Mouse (Mus musculus) forebrain, embryonic 10.5 days (tissue): ENCODE measurements at regions not wholly inside any gene's neighbourhood (a gene's known extent, or its start where the extent isn't known, plus 50 kb on each side); places are given as distances from the start of the nearest gene placed in this dataset.

Experiments
- DNase-seq: peaks from one replicate; pipeline ENCODE4 v3.0.0-alpha.2; 2017; ENCODE audit warnings: low spot score; ENCODE audit errors: extremely low spot score
- H3K27ac ChIP-seq: fragments of 300-500 bp; sonication (generic); 2 replicates; pipeline ENCODE4 v1.5.1; 2016; ENCODE audit warnings: mild to moderate bottlenecking
- H3K27me3 ChIP-seq: fragments of 300-500 bp; sonication (generic); 2 replicates; pipeline ENCODE4 v1.6.1; 2016; ENCODE audit warnings: mild to moderate bottlenecking; ENCODE audit not compliant: poor library complexity, severe bottlenecking
- H3K36me3 ChIP-seq: fragments of 300-500 bp; sonication (generic); replicated peaks from 2 replicates; pipeline ENCODE4 v1.6.1; 2016; ENCODE audit warnings: mild to moderate bottlenecking, moderate library complexity
- H3K4me1 ChIP-seq: fragments of 300-500 bp; sonication (generic); 2 replicates; pipeline ENCODE4 v1.6.1; 2016
- H3K4me3 ChIP-seq: fragments of 300-500 bp; sonication (generic); 2 replicates; pipeline ENCODE4 v1.5.1; 2016; ENCODE audit warnings: mild to moderate bottlenecking, moderate library complexity
- H3K9me3 ChIP-seq: fragments of 300-500 bp; sonication (generic); 2 replicates; pipeline ENCODE4 v1.6.1; 2016; ENCODE audit warnings: mild to moderate bottlenecking, moderate library complexity
- WGBS: fragments of 180-500 bp; shearing (Covaris S2); methylation state at CpG from one replicate; pipeline ENCODE4 v1.1.7; 2016; 5-methylcytosine and 5-hydroxymethylcytosine counted together

DNA sequence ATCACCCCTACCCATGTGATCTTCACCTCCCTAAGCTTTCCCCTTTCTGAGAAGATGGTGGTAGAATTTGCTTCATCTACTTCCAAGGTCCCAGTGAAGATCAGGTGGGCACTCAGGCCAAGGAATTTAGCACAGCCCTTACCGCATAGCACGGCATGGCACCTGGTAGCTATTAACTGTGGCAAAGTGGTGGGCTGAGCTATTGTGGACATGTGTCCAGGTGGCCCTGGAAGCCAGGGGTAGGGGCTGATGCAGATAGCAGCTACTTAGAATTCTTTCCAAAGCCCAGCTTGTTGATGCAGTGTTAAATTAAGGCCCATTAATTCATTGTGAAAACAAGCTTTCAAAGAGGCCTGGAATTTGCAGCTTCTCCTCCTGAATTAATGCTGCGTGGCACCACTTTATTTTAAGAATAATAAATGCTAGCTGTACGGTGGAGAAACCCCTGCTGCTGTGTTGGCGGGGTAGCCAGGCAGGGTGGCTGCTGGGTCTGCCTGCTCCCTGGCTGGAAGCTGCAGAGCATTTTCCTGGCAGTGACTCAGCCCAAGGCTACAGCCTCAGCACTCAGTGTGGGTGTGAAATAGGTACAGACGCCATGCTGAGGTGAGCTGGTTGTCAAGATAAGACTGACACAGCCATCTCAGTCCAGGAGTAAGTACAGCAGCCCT is 208.4 kb upstream of the Wscd1 start:
- Histone ChIP-seq H3K4me3 (no peak overlapping the region), H3K9me3 (peaks cover 10% of the 10 kb centered on the region; the same call in 1 of the 2 replicates), H3K27ac (0 out of 2 replicates have a peak overlapping the region, but pooled peaks have one; percentile 15), H3K27me3 (no peaks in the 10 kb centered on the region), H3K4me1 (0 out of 2 replicates have a peak, but pooled peaks cover 4% of the 10 kb centered on the region), H3K36me3 (no peaks in the 10 kb centered on the region)
- WGBS: 63% methylated on average over 6 of the region's 6 CpGs
- DNase-seq: no peak

- no peak overlapping the region for H3K27ac ChIP-seq
- no peak overlapping the region for H3K4me3 ChIP-seq
- no peaks in the 10 kb centered on the region for H3K36me3 ChIP-seq
- no peaks in the 10 kb centered on the region for H3K9me3 ChIP-seq
- no peaks in the 10 kb centered on the region for H3K27me3 ChIP-seq
- 83% methylated on average over 3 of the region's 3 CpGs for WGBS
- H3K4me1 ChIP-seq: no peaks in the 10 kb centered on the region
- no peak for DNase-seq
These were observed 192.3 kb upstream of the Wscd1 start for GRCm38 (mm10) chr11:71557412-71557811.

DNA sequence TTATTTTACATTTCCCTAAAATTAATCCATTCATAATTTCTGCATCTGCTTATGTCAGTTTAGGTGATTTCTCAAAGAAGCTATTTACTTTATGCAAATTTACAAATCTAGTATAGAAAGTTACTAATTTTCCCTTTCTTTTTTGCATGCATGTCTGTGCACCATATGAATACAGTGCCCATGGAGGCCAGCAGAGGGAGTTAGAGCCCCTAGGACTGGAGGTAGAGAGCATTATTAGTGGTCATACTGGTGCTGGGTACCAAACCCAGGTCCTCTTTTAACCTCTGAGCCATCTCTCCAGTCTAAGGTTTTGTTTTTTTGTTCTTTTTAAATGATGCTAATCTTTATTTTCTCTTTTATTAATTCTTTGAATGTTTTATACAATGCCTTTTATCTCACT is 184.9 kb upstream of the Wscd1 start:
- DNase-seq: no peak
- Histone ChIP-seq H3K27ac (no peak overlapping the region), H3K4me1 (no peaks in the 10 kb centered on the region), H3K4me3 (no peak overlapping the region), H3K9me3 (no peaks in the 10 kb centered on the region), H3K36me3 (no peaks in the 10 kb centered on the region), H3K27me3 (no peaks in the 10 kb centered on the region)

GRCm38 (mm10) chr11:71576801-71577200 is 172.9 kb upstream of the Wscd1 start:
- Histone ChIP-seq H3K36me3 (no peaks in the 10 kb centered on the region), H3K27ac (no peak overlapping the region; the same call in 1 of the 2 replicates), H3K27me3 (no peaks in the 10 kb centered on the region), H3K4me1 (peaks cover 23% of the 10 kb centered on the region), H3K4me3 (no peak overlapping the region), H3K9me3 (no peaks in the 10 kb centered on the region)
- 87% methylated on average over 5 of the region's 5 CpGs for WGBS
- DNase-seq: no peak

- no peaks in the 10 kb centered on the region for H3K36me3 ChIP-seq
- H3K4me3 ChIP-seq: no peak overlapping the region
- no peak overlapping the region for H3K27ac ChIP-seq
- WGBS: 72% methylated on average over 2 of the region's 2 CpGs
- H3K4me1 ChIP-seq: peaks cover 9% of the 10 kb centered on the region
- DNase-seq: no peak
- H3K27me3 ChIP-seq: no peaks in the 10 kb centered on the region
- no peaks in the 10 kb centered on the region for H3K9me3 ChIP-seq
These were observed 167.9 kb upstream of the Wscd1 start for GRCm38 (mm10) chr11:71581775-71582174.

- WGBS: 89% methylated on average over 6 of the region's 6 CpGs
- H3K4me3 ChIP-seq: no peak overlapping the region
- H3K27me3 ChIP-seq: no peaks in the 10 kb centered on the region
- no peaks in the 10 kb centered on the region for H3K36me3 ChIP-seq
- no peaks in the 10 kb centered on the region for H3K9me3 ChIP-seq
- H3K4me1 ChIP-seq: 0 out of 2 replicates have a peak, but pooled peaks cover 3% of the 10 kb centered on the region
- no peak for DNase-seq
- no peak overlapping the region for H3K27ac ChIP-seq
These were observed 158.7 kb upstream of the Wscd1 start for GRCm38 (mm10) chr11:71591014-71591413.

- Histone ChIP-seq H3K4me3 (no peak overlapping the region), H3K4me1 (0 out of 2 replicates have a peak, but pooled peaks cover 3% of the 10 kb centered on the region), H3K27ac (no peak overlapping the region), H3K9me3 (no peaks in the 10 kb centered on the region), H3K27me3 (no peaks in the 10 kb centered on the region), H3K36me3 (no peaks in the 10 kb centered on the region)
- DNase-seq: no peak
- WGBS: 80% methylated on average over 6 of the region's 6 CpGs
These were observed 155.4 kb upstream of the Wscd1 start for GRCm38 (mm10) chr11:71594250-71594847.

- no peak overlapping the region for H3K27ac ChIP-seq
- 0 out of 2 replicates have a peak, but pooled peaks cover 3% of the 10 kb centered on the region for H3K4me1 ChIP-seq
- no peaks in the 10 kb centered on the region for H3K27me3 ChIP-seq
- H3K9me3 ChIP-seq: no peaks in the 10 kb centered on the region
- no peaks in the 10 kb centered on the region for H3K36me3 ChIP-seq
- 91% methylated on average over 1 of the region's 1 CpGs for WGBS
- H3K4me3 ChIP-seq: no peak overlapping the region
- DNase-seq: no peak
These were observed 152.0 kb upstream of the Wscd1 start for GRCm38 (mm10) chr11:71597709-71598108.

DNA sequence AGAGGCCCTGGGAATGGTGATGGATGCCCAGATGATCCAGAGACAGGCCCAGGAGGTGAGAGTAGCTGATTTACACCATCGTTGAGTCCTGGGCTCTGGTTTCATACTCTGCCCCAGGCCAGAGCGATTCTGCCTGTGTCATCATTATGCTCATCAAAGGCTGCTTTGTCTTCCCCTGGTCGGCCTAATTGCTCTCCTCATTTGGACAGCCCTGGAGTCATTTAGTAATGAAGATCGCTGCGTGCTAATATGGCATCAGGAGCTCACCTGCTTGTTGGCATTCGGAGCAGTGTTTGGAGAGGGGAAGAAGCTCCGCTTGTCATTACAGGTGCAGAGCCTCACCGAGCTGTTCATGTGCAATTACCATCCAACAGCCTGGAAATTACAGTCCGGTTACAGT is 138.9 kb upstream of the Wscd1 start:
- no peak overlapping the region for H3K4me3 ChIP-seq
- WGBS: 74% methylated on average over 9 of the region's 9 CpGs
- peaks cover 8% of the 10 kb centered on the region; the same call in 1 of the 2 replicates for H3K4me1 ChIP-seq
- no peaks in the 10 kb centered on the region for H3K9me3 ChIP-seq
- no peak overlapping the region for H3K27ac ChIP-seq
- DNase-seq: no peak
- H3K36me3 ChIP-seq: no peaks in the 10 kb centered on the region
- H3K27me3 ChIP-seq: no peaks in the 10 kb centered on the region

DNA sequence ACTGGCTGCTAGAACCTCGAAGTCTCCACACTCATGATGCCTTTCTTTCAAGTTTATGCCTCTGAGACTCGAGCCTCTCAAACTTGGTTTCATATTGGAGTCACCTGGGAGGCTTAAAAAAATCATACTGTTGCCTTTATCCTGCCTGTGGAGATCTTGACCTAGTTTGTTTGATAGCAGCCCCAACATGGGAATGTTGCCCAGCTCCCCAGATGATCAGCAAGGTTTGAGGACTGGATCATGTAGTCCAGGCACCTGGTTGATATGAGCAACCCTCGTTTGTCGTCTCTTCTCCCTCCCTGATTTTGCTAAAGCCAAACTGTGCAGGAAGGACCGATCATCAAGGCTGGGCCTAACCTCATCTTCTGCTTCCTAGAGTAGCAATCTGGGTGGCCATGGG is 134.2 kb upstream of the Wscd1 start:
- no peaks in the 10 kb centered on the region for H3K9me3 ChIP-seq
- 87% methylated on average over 5 of the region's 5 CpGs for WGBS
- no peak for DNase-seq
- no peaks in the 10 kb centered on the region for H3K36me3 ChIP-seq
- no peak overlapping the region for H3K27ac ChIP-seq
- peaks cover 5% of the 10 kb centered on the region; the same call in 1 of the 2 replicates for H3K4me1 ChIP-seq
- H3K4me3 ChIP-seq: no peak overlapping the region
- H3K27me3 ChIP-seq: no peaks in the 10 kb centered on the region

GRCm38 (mm10) chr11:71625501-71626191 is 124.1 kb upstream of the Wscd1 start:
- no peaks in the 10 kb centered on the region for H3K9me3 ChIP-seq
- no peak overlapping the region for H3K27ac ChIP-seq
- no peak for DNase-seq
- 87% methylated on average over 5 of the region's 5 CpGs for WGBS
- no peaks in the 10 kb centered on the region for H3K4me1 ChIP-seq
- no peak overlapping the region for H3K4me3 ChIP-seq
- H3K27me3 ChIP-seq: no peaks in the 10 kb centered on the region
- no peaks in the 10 kb centered on the region for H3K36me3 ChIP-seq

DNA sequence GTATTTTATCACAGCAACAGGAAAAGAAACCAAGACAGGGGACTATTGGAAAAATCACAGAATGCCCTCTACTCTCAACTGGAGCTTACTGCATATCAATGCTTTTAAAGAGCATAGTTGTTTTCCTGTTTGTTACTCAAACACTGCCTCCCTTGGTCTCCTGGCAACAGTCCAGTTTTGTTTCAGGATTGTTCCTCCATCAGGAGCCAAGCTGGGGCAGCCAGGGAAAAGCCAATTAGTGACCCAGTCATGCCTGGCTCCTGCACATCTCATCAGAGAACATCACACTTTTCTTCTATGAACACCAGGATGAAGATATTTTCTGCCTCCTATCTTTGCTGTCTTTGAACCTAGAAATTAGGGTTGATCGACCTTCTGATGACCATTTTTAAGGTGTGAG is 113.6 kb upstream of the Wscd1 start:
- no peaks in the 10 kb centered on the region for H3K27me3 ChIP-seq
- H3K9me3 ChIP-seq: no peaks in the 10 kb centered on the region
- 82% methylated on average over 1 of the region's 1 CpGs for WGBS
- no peak overlapping the region for H3K27ac ChIP-seq
- peaks cover 19% of the 10 kb centered on the region for H3K4me1 ChIP-seq
- DNase-seq: no peak
- H3K36me3 ChIP-seq: no peaks in the 10 kb centered on the region
- no peak overlapping the region for H3K4me3 ChIP-seq

DNA sequence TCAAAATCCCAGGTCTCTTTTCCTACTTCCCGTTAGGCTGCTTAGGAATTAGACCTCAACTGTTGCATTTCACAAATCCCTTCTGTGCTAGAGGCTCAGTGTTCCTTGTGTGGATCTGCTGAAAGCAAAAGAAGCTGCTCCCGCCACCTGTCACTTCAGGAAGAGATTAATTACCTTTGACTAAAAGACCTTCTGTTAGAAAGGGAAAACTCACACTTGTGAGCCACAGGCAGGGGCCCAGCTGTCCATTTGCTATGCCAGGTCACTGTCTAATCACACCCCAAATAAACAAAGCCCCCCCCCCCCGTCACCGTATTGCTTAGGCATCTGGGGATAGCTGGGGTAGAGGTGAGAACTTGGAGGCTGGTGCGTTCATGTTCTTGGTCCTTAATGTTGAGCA is 112.9 kb upstream of the Wscd1 start:
- WGBS: 33% methylated on average over 5 of the region's 5 CpGs
- DNase-seq: no peak
- H3K4me3 ChIP-seq: no peak overlapping the region
- H3K27ac ChIP-seq: no peak overlapping the region
- no peaks in the 10 kb centered on the region for H3K36me3 ChIP-seq
- no peaks in the 10 kb centered on the region for H3K9me3 ChIP-seq
- H3K27me3 ChIP-seq: no peaks in the 10 kb centered on the region
- peaks cover 19% of the 10 kb centered on the region for H3K4me1 ChIP-seq
